Mouse (Mus musculus) regulatory T cell (primary cell): Measurements from ENCODE around the gene Hagh.

Experiments used
- in situ Hi-C: fragments of 300-600 bp; cut with MboI, MseI; formaldehyde crosslinking; loops from one replicate; pipeline ENCODE4 v1.15.1; 2025; ENCODE audit warnings: high pct_unique_total_duplicates

Gene Hagh

GRCm38 (mm10) chr17:24900014-24900413 lies 60.1 kb downstream of the Hagh start:
- in situ Hi-C loops: no loop called here

- in situ Hi-C loops: no loop called here
Observed at GRCm38 (mm10) chr17:24902124-24902523, 62.2 kb downstream of the Hagh start.

GRCm38 (mm10) chr17:24902671-24903474 lies 62.9 kb downstream of the Hagh start:
- in situ Hi-C loops: no loop called here

GRCm38 (mm10) chr17:24903767-24904166 lies 63.8 kb downstream of the Hagh start:
- in situ Hi-C loops: no loop called here

GRCm38 (mm10) chr17:24907591-24907990 lies 67.6 kb downstream of the Hagh start:
- in situ Hi-C loops: no loop called here

- in situ Hi-C loops: no loop called here
Observed at GRCm38 (mm10) chr17:24913984-24914383, 74.0 kb downstream of the Hagh start.
